Mouse (Mus musculus): ENCODE measurements around the gene Esyt1.

DNA sequence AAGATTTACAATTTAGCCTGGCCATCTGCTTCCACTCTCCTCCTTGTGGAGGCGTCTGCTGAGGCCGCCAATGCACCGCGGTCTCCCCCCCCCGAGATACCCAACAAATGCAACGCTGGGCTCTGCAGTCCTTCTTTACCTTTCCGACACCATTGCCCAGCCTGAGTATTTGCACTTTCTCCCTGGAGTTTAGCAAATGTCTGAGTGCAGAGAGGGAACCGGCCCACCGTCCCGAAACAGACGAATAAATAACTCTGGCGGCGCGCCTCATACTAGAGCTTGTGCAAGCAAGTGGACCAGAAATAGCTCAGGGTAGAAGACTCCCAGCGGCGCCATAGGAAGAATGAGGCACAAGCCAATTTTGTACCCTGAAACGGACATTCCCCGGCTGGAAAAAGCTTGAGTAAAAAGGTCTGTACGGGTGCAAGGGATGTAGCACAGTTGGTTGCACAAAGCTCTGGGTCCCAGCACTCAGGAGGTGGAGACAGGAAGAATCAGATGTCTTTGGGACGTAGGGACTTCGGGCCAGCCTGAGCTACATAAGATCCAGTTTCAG lies 26.5 kb downstream of the Esyt1 start:
- TF ChIP-seq USF1 (IDR thresholded peaks at IDR 0.05; ENCODE audit: low read depth): no peak
- no peak for TF ChIP-seq POLR2A (IDR thresholded peaks at IDR 0.05; ENCODE audit: insufficient read length, low read depth)
- TF ChIP-seq MAX (IDR thresholded peaks at IDR 0.05; ENCODE audit: low read depth): no peak
- TF ChIP-seq TCF12 (IDR thresholded peaks at IDR 0.05; ENCODE audit: insufficient read depth, poor library complexity, severe bottlenecking): no peak
- TF ChIP-seq E2F4 (IDR thresholded peaks at IDR 0.05; ENCODE audit: insufficient read depth): no peak
- no peak for TF ChIP-seq POLR2AphosphoS2 (IDR thresholded peaks at IDR 0.05; ENCODE audit: insufficient read length, low read depth)
- TF ChIP-seq MYOG (IDR thresholded peaks at IDR 0.05; ENCODE audit: control insufficient read depth in 1 of 3, insufficient read depth in 1 of 3, insufficient read length in 2 of 3, low read depth in 2 of 3): no peak
- no peak for TF ChIP-seq CEBPB (IDR thresholded peaks at IDR 0.05; ENCODE audit: insufficient read depth, poor library complexity, severe bottlenecking)
- TF ChIP-seq REST (IDR thresholded peaks at IDR 0.05; ENCODE audit: insufficient read depth, insufficient read length): no peak
- no peak for TF ChIP-seq TCF3 (IDR thresholded peaks at IDR 0.05; ENCODE audit: insufficient read length, low read depth)
